Mouse (Mus musculus) regulatory T cell (primary cell): ENCODE measurements at regions not wholly inside any gene's neighbourhood (a gene's known extent, or its start where the extent isn't known, plus 50 kb on each side); places are given as distances from the start of the nearest gene placed in this dataset.
"Not testable (repeated sequence)": the region's sequence is repeated elsewhere in the genome, so short reads cannot be mapped to it uniquely, and the experiment has no call there.

Experiments
- in situ Hi-C: fragments of 300-600 bp; cut with MboI, MseI; formaldehyde crosslinking; loops from one replicate; pipeline ENCODE4 v1.15.1; 2025; ENCODE audit warnings: high pct_unique_total_duplicates

DNA sequence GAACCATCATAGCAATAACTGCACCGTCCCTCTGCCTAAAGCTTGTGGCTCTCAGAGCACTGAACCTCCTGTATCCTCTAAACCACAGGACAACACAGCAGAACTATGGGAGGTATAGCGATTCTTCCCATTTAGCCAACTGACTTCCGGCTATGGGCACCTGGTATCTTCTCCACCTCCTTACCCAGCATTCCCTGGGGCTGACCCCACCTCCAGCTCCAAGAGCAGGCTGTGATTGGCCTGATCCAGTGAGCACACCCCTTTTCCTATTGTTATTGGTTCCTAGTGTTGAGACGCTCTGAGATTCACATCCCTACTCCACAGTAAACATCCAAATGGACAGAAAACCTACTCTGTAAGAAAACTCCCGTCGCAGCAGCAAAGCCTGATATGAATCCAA lies 236.7 kb downstream of the Prex1 start:
- in situ Hi-C loops = no loop called here

- in situ Hi-C loops = no loop called here
These were observed 238.0 kb downstream of the Prex1 start for GRCm38 (mm10) chr2:166475624-166476023.

DNA sequence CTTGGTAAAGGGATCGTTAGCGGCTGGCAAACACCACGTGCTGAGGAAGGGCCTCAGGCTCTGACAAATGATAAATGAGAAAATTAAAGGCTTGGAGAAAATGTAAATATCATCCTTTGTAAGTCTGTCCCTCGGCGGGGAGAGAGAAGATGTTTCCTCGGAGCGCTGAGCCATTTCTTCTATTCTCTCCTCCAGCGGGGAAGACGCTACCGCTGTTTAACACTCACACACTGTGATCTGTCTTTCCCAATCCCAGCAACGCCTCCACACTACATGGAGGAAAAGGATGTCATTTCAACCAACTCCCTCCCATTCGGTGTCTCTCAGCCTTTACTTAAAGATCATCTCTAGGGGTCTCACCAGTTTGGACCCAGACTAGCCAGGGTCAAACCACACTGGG lies 239.0 kb downstream of the Prex1 start:
- in situ Hi-C loops = no loop called here

GRCm38 (mm10) chr2:166471257-166471753 lies 242.3 kb downstream of the Prex1 start:
- in situ Hi-C loops = no loop called here

- in situ Hi-C loops = no loop called here
These were observed 244.5 kb downstream of the Prex1 start for GRCm38 (mm10) chr2:166469046-166469593.

- in situ Hi-C loops = no loop called here
These were observed 246.5 kb downstream of the Prex1 start for GRCm38 (mm10) chr2:166467137-166467536.

- in situ Hi-C loops = no loop called here
These were observed 248.1 kb downstream of the Prex1 start for GRCm38 (mm10) chr2:166465531-166465930.

DNA sequence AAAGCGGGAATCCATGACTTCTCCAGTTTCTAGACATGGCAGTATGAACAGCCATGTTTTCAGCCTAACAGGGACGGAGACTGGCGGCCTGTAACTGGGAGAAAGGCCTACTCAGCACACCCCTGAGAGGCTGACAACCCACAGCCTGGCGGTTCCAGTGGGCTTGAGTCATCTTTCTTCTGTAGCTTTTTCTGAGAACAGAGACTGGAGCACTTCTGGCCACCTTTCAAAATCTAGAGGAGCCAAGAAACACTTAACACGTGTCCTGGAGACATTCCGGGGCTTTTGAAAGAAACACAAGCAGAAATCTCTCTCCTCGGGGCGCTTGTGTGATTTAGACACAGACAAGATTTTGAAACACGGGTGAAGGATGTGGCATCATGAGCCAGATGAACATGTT lies 250.1 kb downstream of the Prex1 start:
- in situ Hi-C loops = no loop called here

DNA sequence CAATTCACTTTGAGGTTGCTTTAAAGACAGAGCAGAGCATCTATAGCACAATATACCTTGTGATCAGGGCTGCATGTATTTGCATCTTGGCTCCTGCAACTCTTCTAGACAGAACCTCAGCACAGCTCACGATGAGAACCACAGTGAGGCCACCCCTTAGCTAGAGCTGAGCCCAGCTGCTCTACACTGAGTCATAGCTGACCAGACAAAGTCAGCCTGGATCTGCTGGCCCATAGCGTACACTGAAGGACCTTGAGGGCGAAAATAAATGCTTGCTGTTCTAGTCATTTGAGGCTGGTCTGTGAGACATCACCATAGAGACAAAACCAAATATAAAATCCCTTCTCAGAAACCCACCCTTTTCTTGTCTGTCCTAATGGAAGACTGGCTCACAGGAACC lies 251.7 kb downstream of the Prex1 start:
- in situ Hi-C loops = no loop called here

GRCm38 (mm10) chr2:166461103-166461502 lies 252.5 kb downstream of the Prex1 start:
- in situ Hi-C loops = no loop called here

DNA sequence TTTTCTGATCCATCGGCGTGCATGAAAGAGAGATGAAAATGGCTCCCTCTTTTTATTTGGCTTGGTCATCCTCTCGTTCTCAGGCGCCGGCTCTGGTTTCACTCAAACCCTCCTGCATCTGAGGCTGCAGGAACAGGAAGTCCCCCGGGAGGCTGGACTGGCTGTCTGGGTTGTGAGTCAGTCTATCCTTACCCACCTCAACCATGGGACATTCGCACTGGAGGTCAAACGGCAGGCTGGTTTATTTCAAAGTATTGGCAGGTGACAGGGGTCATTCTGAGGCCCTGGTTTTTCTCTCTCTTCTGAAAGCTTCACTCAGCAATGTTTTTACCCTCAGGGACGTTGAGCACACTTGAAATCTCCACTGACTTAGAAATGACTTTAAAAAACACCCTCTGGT lies 253.7 kb downstream of the Prex1 start:
- in situ Hi-C loops = no loop called here

- in situ Hi-C loops = no loop called here
These were observed 254.7 kb downstream of the Prex1 start for GRCm38 (mm10) chr2:166458953-166459352.

DNA sequence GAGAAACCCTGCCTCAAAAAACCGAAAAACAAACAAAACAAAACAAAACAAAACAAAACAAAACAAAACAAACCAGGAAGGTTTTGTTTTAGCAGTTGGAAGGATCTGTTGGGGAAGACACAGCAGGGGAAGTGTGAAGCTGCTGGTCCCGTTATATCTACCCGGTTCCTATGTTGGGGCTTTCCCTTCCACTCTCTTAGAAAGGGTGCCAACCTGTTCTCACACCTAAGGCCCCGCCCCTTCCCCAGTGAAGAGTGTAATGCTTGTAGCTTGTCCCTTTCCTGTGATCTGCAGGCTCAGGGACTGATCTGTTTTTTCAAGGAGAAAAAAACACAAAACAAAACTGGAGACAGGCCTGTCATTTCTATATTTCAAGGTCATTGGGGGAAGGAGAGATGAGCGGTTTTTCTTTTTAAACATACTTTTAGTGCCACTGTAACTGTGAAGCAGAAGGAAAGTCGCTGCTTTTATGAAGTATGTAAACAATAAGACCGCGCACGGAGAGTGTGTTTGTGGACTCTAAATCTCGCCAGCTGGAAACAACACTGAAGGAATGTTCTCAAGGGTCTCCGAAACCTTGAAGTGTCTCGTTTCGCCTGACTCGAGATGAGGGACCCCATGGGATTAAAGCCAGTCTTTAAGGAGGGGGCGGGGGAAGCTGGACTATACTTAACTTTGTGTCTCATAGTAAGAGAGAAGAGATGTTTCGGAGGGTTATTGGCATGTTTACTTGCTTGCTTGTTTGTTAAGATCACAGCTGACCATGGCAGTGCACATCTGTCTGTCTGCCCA lies 256.1 kb downstream of the Prex1 start:
- in situ Hi-C loops = no loop called here

- in situ Hi-C loops = loop anchor here (5.0 kb wide), 1 partner anchor 172 kb away; no protein-coding TSS in a partner anchor
These were observed 259.3 kb downstream of the Prex1 start for GRCm38 (mm10) chr2:166454160-166454888.

GRCm38 (mm10) chr2:166450964-166451363 lies 262.7 kb downstream of the Prex1 start:
- in situ Hi-C loops = loop anchor here (5.0 kb wide), 1 partner anchor 169 kb away; no protein-coding TSS in a partner anchor

GRCm38 (mm10) chr2:166450380-166450779 lies 263.3 kb downstream of the Prex1 start:
- in situ Hi-C loops = loop anchor here (5.0 kb wide), 1 partner anchor 168 kb away; no protein-coding TSS in a partner anchor

- in situ Hi-C loops = no loop called here
These were observed 264.9 kb downstream of the Prex1 start for GRCm38 (mm10) chr2:166448724-166449123.

DNA sequence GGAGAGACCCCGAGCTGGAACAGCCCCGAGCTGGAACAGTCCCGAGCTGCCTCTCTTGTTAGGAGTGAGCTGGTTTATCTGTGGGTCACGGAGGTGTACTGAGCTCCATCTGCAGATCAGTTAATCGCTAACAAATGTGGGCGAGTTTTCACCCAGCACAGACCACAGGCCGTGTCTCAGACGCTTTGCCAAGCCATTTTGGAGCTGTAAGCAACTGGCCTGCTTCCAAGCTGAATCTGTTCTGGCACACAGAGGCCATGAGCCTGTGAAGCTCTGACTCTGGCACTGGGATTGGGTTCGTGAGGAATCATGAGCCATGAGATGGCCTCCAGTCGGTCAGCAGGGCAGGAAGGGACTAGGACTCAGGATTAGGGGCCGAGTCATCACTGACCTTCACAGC lies 265.5 kb downstream of the Prex1 start:
- in situ Hi-C loops = no loop called here

GRCm38 (mm10) chr2:166446536-166446935 lies 267.1 kb downstream of the Prex1 start:
- in situ Hi-C loops = no loop called here

DNA sequence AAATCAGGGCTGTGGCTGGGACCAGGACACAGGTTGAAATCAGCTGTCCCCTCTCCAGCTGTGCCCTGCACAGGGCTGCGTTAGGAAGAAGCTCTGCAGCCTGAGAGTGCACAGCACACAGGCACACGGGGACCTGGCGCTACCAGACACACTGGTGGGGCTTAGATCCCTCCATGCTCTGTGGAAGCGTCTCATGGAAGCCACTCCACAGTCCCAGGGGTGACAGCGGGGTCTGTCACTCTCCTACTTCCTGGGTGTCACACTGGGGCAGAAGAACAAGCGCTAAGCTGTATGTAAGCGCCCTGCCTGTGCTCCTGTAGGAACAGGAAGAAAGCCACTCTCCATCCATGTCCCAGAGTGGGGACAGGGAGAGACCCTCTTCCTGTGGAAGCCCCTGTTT lies 267.8 kb downstream of the Prex1 start:
- in situ Hi-C loops = not testable (repeated sequence)

GRCm38 (mm10) chr2:166442997-166443396 lies 270.6 kb downstream of the Prex1 start:
- in situ Hi-C loops = no loop called here
